Mouse (Mus musculus): ENCODE measurements around the gene Gm9602.
"Not testable (repeated sequence)": the region's sequence is repeated elsewhere in the genome, so short reads cannot be mapped to it uniquely, and the experiment has no call there.

The Gm9602 gene

GRCm38 (mm10) chr14:4776037-4776436 is at the start of gene Gm9602:
TSS of gene Gm9602 (plus strand) at chr14:4776337.
- not testable (repeated sequence) for DNase-seq (ENCODE audit: low spot score)

DNA sequence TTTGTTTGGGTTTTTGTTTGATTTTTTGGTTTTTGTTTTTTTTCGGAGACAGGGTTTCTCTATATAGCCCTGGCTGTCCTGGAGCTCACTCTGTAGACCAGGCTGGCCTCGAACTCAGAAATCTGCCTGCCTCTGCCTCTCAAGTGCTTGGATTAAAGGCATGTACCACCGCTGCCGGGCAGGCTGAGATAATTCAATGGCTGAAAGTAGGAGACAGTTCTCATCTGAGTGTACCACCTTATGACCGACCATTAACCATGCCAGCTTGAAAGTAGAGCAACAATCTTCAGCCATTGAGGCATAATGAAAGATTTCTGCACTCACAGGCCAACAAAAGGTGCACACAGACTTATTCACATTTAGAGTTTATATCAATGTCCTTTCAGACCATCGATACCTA is 30.3 kb downstream of the Gm9602 start:
- not testable (repeated sequence) for DNase-seq (ENCODE audit: low spot score)

GRCm38 (mm10) chr14:4821950-4822349 is 45.8 kb downstream of the Gm9602 start:
- not testable (repeated sequence) for DNase-seq (ENCODE audit: low spot score)

Data from spleen, adult 12 weeks (tissue).